ENCODE assay signal across 14 mouse cellular contexts in the genomic region with DNA sequence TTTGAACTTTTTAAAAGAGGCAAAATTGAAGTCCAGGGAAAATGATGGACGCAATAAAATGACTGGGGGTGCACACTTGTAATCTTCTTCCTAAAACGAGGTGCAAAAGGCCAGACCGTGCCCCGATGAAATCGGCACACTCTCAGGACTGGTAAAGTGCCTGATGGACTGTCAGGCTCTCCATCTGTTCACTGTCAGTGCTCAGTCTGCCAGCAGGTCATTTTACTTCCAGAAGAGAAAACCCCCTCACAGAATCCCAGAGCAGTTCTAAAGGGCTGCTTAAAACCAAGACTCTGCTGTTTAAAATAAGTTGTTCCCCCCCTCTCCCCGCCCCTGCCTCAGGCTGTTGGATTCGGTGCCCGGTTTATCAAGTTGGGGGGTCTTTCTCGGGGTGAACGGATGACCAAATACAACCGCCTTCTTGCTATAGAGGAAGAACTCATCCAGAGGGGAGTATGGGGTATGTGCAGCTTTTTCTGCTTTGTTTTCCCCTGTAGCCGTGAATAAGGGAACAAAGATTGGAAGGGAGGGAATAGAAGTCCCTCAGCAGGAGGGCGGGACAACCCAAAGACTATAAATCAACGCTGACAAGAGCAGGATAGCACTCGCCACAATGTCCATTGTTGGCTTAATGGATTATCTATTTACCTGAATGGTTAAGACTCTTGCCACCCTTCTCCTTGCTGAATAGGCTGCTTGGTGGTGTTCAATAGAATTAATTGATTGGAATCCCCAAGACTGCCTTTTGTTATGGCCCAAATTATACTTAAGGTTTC. TPM values are rescaled to one million over a fixed set of nuclear protein-coding genes. Genes with fewer than 3 reads are reported as not detected.
DNase-seq lines count a peak whose midpoint lies in the region; ATAC-seq and TF ChIP-seq lines count a peak whose summit lies in the region.
"Had no signal": no experiment of that assay in that cellular context is flagged by ENCODE, and none has a peak within 500 bp of the region (broad histone marks: within the 10 kb centered on the region; RNA-seq: fewer than 3 reads in every experiment).

No protein-coding gene starts in this region.

- H3K27ac ChIP-seq in heart, embryonic 12.5 days (ENCODE audit: poor library complexity, severe bottlenecking), result no peak overlapping the region
- no peak overlapping the region for H3K27ac ChIP-seq in hindbrain, postnatal 0 days
- H3K27ac ChIP-seq: gastrocnemius, adult 2 months; liver, embryonic 12.5 days; stomach, embryonic 15.5 days had no signal

- ATAC-seq in heart, embryonic 12.5 days (ENCODE audit: insufficient number of reproducible peaks, low FRiP score), result no peak
- ATAC-seq in hindbrain, postnatal 0 days, result 0 out of 2 replicates have a peak, but pooled peaks have one; percentile 58
- ATAC-seq: liver, embryonic 12.5 days had no signal

- DNase-seq in heart, adult 11 months, result no peak
- peak; percentile 87 for DNase-seq in R1 (ENCODE audit: low read depth, low spot score)
- DNase-seq in embryo, embryonic 10 days (ENCODE audit: low spot score), result peak; percentile 77
- peak; percentile 37 for DNase-seq in hindbrain, postnatal 0 days (ENCODE audit: low spot score)
- DNase-seq in layer of hippocampus, postnatal 10 days (ENCODE audit: low spot score in 2 of 2), result no peak
- no peak for DNase-seq in heart, postnatal 10 days
- DNase-seq in thymus, postnatal 25 days, result no peak
- DNase-seq: gastrocnemius, adult 2 months; layer of hippocampus, adult 9-11 months had no signal

- no peaks in the 10 kb centered on the region for H3K4me1 ChIP-seq in heart, embryonic 12.5 days (replicated peaks)
- no peaks in the 10 kb centered on the region for H3K4me1 ChIP-seq in hindbrain, postnatal 0 days (ENCODE audit: insufficient read depth, low read length)
- H3K4me1 ChIP-seq: liver, embryonic 12.5 days; stomach, embryonic 15.5 days had no signal

- H3K9me3 ChIP-seq in heart, embryonic 12.5 days (replicated peaks), result no peaks in the 10 kb centered on the region
- H3K9me3 ChIP-seq in hindbrain, postnatal 0 days (ENCODE audit: low read length), result no peaks in the 10 kb centered on the region
- H3K9me3 ChIP-seq: liver, embryonic 12.5 days; stomach, embryonic 15.5 days had no signal

- peak overlapping the region; percentile 19; the same call in 1 of the 2 replicates for H3K4me2 ChIP-seq in heart, embryonic 12.5 days
- H3K4me2 ChIP-seq in hindbrain, postnatal 0 days (ENCODE audit: low read depth, low read length), result no peak overlapping the region
- H3K4me2 ChIP-seq: liver, embryonic 12.5 days; stomach, embryonic 15.5 days had no signal

- TF ChIP-seq CTCF in hindbrain, postnatal 0 days (IDR thresholded peaks at IDR 0.05; ENCODE audit: low read depth), result no peak

- peaks cover 15% of the 10 kb centered on the region; the same call in 1 of the 2 replicates for H3K27me3 ChIP-seq in heart, embryonic 12.5 days (replicated peaks)
- no peaks in the 10 kb centered on the region; the same call in 1 of the 2 replicates for H3K27me3 ChIP-seq in hindbrain, postnatal 0 days (ENCODE audit: insufficient read depth, low read length)
- H3K27me3 ChIP-seq: stomach, embryonic 15.5 days had no signal

- intact Hi-C loops in heart, postnatal 10 days (cut with DNase I), result no loop called here

- no peaks in the 10 kb centered on the region for H3K36me3 ChIP-seq in heart, embryonic 12.5 days
- peaks cover 6% of the 10 kb centered on the region; the same call in 1 of the 2 replicates for H3K36me3 ChIP-seq in hindbrain, postnatal 0 days (ENCODE audit: insufficient read depth, low read length)
- H3K36me3 ChIP-seq: liver, embryonic 12.5 days; stomach, embryonic 15.5 days had no signal

- WGBS in heart, embryonic 12.5 days, result 49% methylated on average over 15 of the region's 15 CpGs
- WGBS in hindbrain, postnatal 0 days, result 14% methylated on average over 15 of the region's 15 CpGs

- no peak overlapping the region for H3K9ac ChIP-seq in heart, embryonic 12.5 days
- no peak overlapping the region for H3K9ac ChIP-seq in hindbrain, postnatal 0 days (replicated peaks; ENCODE audit: low read length)
- H3K9ac ChIP-seq: liver, embryonic 12.5 days; stomach, embryonic 15.5 days had no signal

- H3K4me3 ChIP-seq in heart, embryonic 12.5 days, result no peak overlapping the region
- no peak overlapping the region for H3K4me3 ChIP-seq in hindbrain, postnatal 0 days (ENCODE audit: low read length)
- H3K4me3 ChIP-seq: gastrocnemius, adult 2 months; liver, embryonic 12.5 days; stomach, embryonic 15.5 days had no signal

RNA-seq across cellular contexts. Expression of a gene that starts 25.5 kb away (rescaled TPM):
- 10.5 and 10.8 TPM in 2 replicates for polyA plus RNA-seq in heart, embryonic 12.5 days (2016; fragmentation: Nextera tagmentation; extraction: Ambion mirVana)
- 70.8 and 84.6 TPM in 2 replicates for total RNA-seq in hindbrain, postnatal 0 days (2014; rRNA removed)
- 52.8 and 56.1 TPM in 2 replicates for polyA plus RNA-seq in hindbrain, postnatal 0 days (2015; fragmentation: Nextera tagmentation; extraction: Ambion mirVana)
- total RNA-seq in layer of hippocampus, postnatal 10 days (2021), result 100 to 1,000 TPM; 232 to 243 TPM
- 10 to 100 TPM; 26.2 to 29.8 TPM for total RNA-seq in heart, postnatal 10 days (2021)
- total RNA-seq: hematopoietic stem cell, adult 5-6 weeks had no signal

RNA-seq across cellular contexts. Expression of a gene that starts 25.7 kb away (rescaled TPM):
- polyA plus RNA-seq in heart, embryonic 12.5 days (2016; fragmentation: Nextera tagmentation; extraction: Ambion mirVana), result 0.10 and 0.27 TPM in 2 replicates
- 1.5 and 2.0 TPM in 2 replicates for total RNA-seq in hindbrain, postnatal 0 days (2014; rRNA removed)
- 1.3 and 1.5 TPM in 2 replicates for polyA plus RNA-seq in hindbrain, postnatal 0 days (2015; fragmentation: Nextera tagmentation; extraction: Ambion mirVana)
- total RNA-seq in layer of hippocampus, postnatal 10 days (2021), result 1 to 10 TPM; 1.2 to 1.8 TPM
- under 1 TPM in 1 of 2 experiments, not detected in 1; 0.12 TPM for total RNA-seq in heart, postnatal 10 days (2021)
- total RNA-seq: gastrocnemius, adult 2 months; hematopoietic stem cell, adult 5-6 weeks; megakaryocyte progenitor cell, adult 5-6 weeks had no signal

Comparison
In these comparisons a context has a peak if more than half of its experiments do, and no peak if none do; other contexts are left out.
1. DNase-seq: peak in R1 (single experiment), embryo, embryonic 10 days (single experiment) and hindbrain, postnatal 0 days (single experiment); none in heart, adult 11 months (single experiment), layer of hippocampus, postnatal 10 days (0 of 2), heart, postnatal 10 days (0 of 2) and thymus, postnatal 25 days (single experiment).